In genomic region chr11:78215709-78216317, GRCm38 (mm10) we compare ENCODE assay signal across 12 mouse cellular contexts. TPM values are rescaled to one million over a fixed set of nuclear protein-coding genes. Genes with fewer than 3 reads are reported as not detected.
DNase-seq lines count a peak whose midpoint lies in the region; TF ChIP-seq lines count a peak whose summit lies in the region.
"Had no signal": no experiment of that assay in that cellular context is flagged by ENCODE, and none has a peak within 500 bp of the region (broad histone marks: within the 10 kb centered on the region; RNA-seq: fewer than 3 reads in every experiment).

No protein-coding gene starts in this region.

- peaks cover 10% of the 10 kb centered on the region for H3K4me1 ChIP-seq in thymus, adult 2 months (replicated peaks; ENCODE audit: control insufficient read depth, insufficient read depth, low read length)
- H3K4me1 ChIP-seq: midbrain, embryonic 12.5 days had no signal

- 66% methylated on average over 11 of the region's 11 CpGs for WGBS in thymus, adult 2 months

- H3K4me3 ChIP-seq in thymus, adult 2 months (ENCODE audit: control insufficient read depth, insufficient read depth, low read length) = no peak overlapping the region
- H3K4me3 ChIP-seq: midbrain, embryonic 12.5 days had no signal

- peak; percentile 36 for DNase-seq in cerebellum, adult 9-10 months
- no peak for DNase-seq in cerebellum, adult 8-10 months
- DNase-seq in left cerebral cortex, postnatal 10 days (ENCODE audit: extremely low spot score in 1 of 2, low spot score in 2 of 2) = peak; percentile 28 to 29
- DNase-seq in left cerebral cortex, adult 18-20 months (ENCODE audit: low spot score in 2 of 2) = no peak
- DNase-seq in brain, adult 2 months (ENCODE audit: low read depth, low spot score) = peak; percentile 72
- DNase-seq in thymus, adult 2 months = peak; percentile 50
- DNase-seq in embryo, embryonic 10.5 days (ENCODE audit: low spot score) = no peak
- DNase-seq in adrenal gland, postnatal 4 days (ENCODE audit: low spot score in 2 of 2) = no peak
- DNase-seq: adrenal gland, postnatal 14 days; cerebellum, postnatal 14 days; liver had no signal

- no peaks in the 10 kb centered on the region for H3K27me3 ChIP-seq in thymus, adult 2 months (ENCODE audit: control insufficient read depth, insufficient read depth, low read length)
- H3K27me3 ChIP-seq: midbrain, embryonic 12.5 days had no signal

- TF ChIP-seq POLR2A in thymus, adult 2 months (IDR thresholded peaks at IDR 0.05; ENCODE audit: control insufficient read depth, extremely low read depth, insufficient read depth, low read length, poor library complexity) = no peak

- peaks cover 78% of the 10 kb centered on the region for H3K36me3 ChIP-seq in thymus, adult 2 months (ENCODE audit: control insufficient read depth, insufficient read depth, low read length)

- intact Hi-C loops in left cerebral cortex, postnatal 10 days (cut with DNase I) = no loop called here

- H3K27ac ChIP-seq in thymus, adult 2 months (ENCODE audit: control insufficient read depth, insufficient read depth, low read length) = peak overlapping the region; percentile 69
- H3K27ac ChIP-seq: midbrain, embryonic 12.5 days had no signal

- TF ChIP-seq CTCF in thymus, adult 2 months (IDR thresholded peaks at IDR 0.05; ENCODE audit: borderline replicate concordance, control insufficient read depth, extremely low read depth, insufficient read depth, low read length, poor library complexity) = no peak

RNA-seq across cellular contexts. Expression of gene Proca1, which starts 22.6 kb away (rescaled TPM):
- total RNA-seq in left cerebral cortex, postnatal 10 days (2021) = 1 to 10 TPM; 3.6 to 4.7 TPM
- 1 to 10 TPM; 5.7 to 6.3 TPM for total RNA-seq in left cerebral cortex, adult 18-20 months (2021)
- 0.23 and 0.66 TPM in 2 replicates for polyA plus RNA-seq in thymus, adult 2 months (2012; rRNA removed)
- 1 to 10 TPM; 7.9 to 8.8 TPM for total RNA-seq in adrenal gland, postnatal 4 days (2021)

RNA-seq across cellular contexts. Expression of gene Rab34, which starts 27.6 kb away (rescaled TPM):
- total RNA-seq in left cerebral cortex, postnatal 10 days (2021) = 10 to 100 TPM; 37.0 to 39.8 TPM
- total RNA-seq in left cerebral cortex, adult 18-20 months (2021) = 10 to 100 TPM; 15.2 to 18.0 TPM
- 15.4 and 18.5 TPM in 2 replicates for polyA plus RNA-seq in thymus, adult 2 months (2012; rRNA removed)
- total RNA-seq in adrenal gland, postnatal 4 days (2021) = 100 to 1,000 TPM; 120 to 124 TPM

RNA-seq across cellular contexts. Expression of gene Sdf2, which starts 29.7 kb away (rescaled TPM):
- total RNA-seq in left cerebral cortex, postnatal 10 days (2021) = 10 to 100 TPM; 60.5 to 65.2 TPM
- 10 to 100 TPM; 65.2 to 68.1 TPM for total RNA-seq in left cerebral cortex, adult 18-20 months (2021)
- 95.9 and 132 TPM in 2 replicates for polyA plus RNA-seq in thymus, adult 2 months (2012; rRNA removed)
- 10 to 100 TPM; 79.3 to 87.3 TPM for total RNA-seq in adrenal gland, postnatal 4 days (2021)

RNA-seq across cellular contexts. Expression of gene Supt6, which starts 30.0 kb away (rescaled TPM):
- 10 to 100 TPM; 86.3 to 87.6 TPM for total RNA-seq in left cerebral cortex, postnatal 10 days (2021)
- total RNA-seq in left cerebral cortex, adult 18-20 months (2021) = 10 to 100 TPM; 93.8 to 96.5 TPM
- 36.2 and 38.8 TPM in 2 replicates for polyA plus RNA-seq in thymus, adult 2 months (2012; rRNA removed)
- 10 to 100 TPM; 63.3 to 69.2 TPM for total RNA-seq in adrenal gland, postnatal 4 days (2021)

RNA-seq across cellular contexts. Expression of gene Rpl23a, which starts 32.4 kb away (rescaled TPM):
- total RNA-seq in left cerebral cortex, postnatal 10 days (2021) = 100 to 1,000 TPM; 802 to 805 TPM
- total RNA-seq in left cerebral cortex, adult 18-20 months (2021) = 100 to 1,000 TPM; 729 to 741 TPM
- 193 and 312 TPM in 2 replicates for polyA plus RNA-seq in thymus, adult 2 months (2012; rRNA removed)
- 1,000 to 10,000 TPM; 2,039 to 2,132 TPM for total RNA-seq in adrenal gland, postnatal 4 days (2021)

Comparison
In these comparisons a context has a peak if more than half of its experiments do, and no peak if none do; other contexts are left out.
1. DNase-seq: peak in cerebellum, adult 9-10 months (single experiment), left cerebral cortex, postnatal 10 days (2 of 2), brain, adult 2 months (single experiment) and thymus, adult 2 months (single experiment); none in cerebellum, adult 8-10 months (single experiment), left cerebral cortex, adult 18-20 months (0 of 2), embryo, embryonic 10.5 days (single experiment) and adrenal gland, postnatal 4 days (0 of 2).